Mouse (Mus musculus) testis, adult 2 months (tissue): ENCODE data around the gene Sfmbt2.

ENCODE experiments used
- CTCF ChIP-seq: fragments of 200-500 bp; IDR thresholded peaks from 2 replicates; pipeline ENCODE4 v1.5.1; 2012; ENCODE audit warnings: low read depth, mild to moderate bottlenecking, inconsistent platforms, low read length, moderate library complexity; ENCODE audit not compliant: control insufficient read depth, insufficient read depth, insufficient replicate concordance
- POLR2A ChIP-seq: fragments of 200-500 bp; IDR thresholded peaks from 2 replicates; pipeline ENCODE4 v1.6.1; 2012; ENCODE audit warnings: low read depth, mild to moderate bottlenecking, inconsistent platforms, low read length, moderate library complexity; ENCODE audit not compliant: control insufficient read depth

DNA sequence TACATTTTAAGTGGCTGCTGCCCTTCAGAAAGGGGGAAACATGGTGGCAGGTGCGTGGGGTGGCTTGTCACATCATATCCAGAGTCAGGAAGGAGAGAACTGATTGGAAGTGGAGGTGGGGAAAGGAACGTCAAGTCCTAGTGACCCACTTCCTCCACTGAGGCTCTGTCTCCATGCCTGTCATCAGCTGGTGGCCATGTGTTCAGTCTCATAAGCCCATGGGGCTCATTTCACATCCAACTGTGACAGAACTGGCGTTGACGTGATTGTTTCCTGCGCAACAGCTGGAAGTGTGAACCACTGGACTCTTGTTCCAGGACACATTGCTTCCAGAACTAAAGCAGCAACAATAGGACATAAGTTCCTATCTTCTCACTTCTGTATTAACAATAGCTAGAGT, 40.1 kb upstream of the Sfmbt2 start:
- TF ChIP-seq POLR2A: no peak
- TF ChIP-seq CTCF: no peak
